ENCODE assay signal across 19 mouse cellular contexts in genomic region chr4:120353784-120354183, GRCm38 (mm10). TPM values are rescaled to one million over a fixed set of nuclear protein-coding genes. Genes with fewer than 3 reads are reported as not detected.
DNase-seq lines count a peak whose midpoint lies in the region; TF ChIP-seq lines count a peak whose summit lies in the region.
"Had no signal": no experiment of that assay in that cellular context is flagged by ENCODE, and none has a peak within 500 bp of the region (broad histone marks: within the 10 kb centered on the region; RNA-seq: fewer than 3 reads in every experiment).

No protein-coding gene starts in this region.

- H3K9ac ChIP-seq in heart, adult 2 months (ENCODE audit: low read depth, low read length) = no peak overlapping the region
- H3K9ac ChIP-seq: forebrain, embryonic 13.5 days; hindbrain, embryonic 12.5 days; hindbrain, embryonic 15.5 days had no signal

- no peak for TF ChIP-seq EP300 in heart, adult 2 months (IDR thresholded peaks at IDR 0.05; ENCODE audit: insufficient read depth, low read depth, low read length)

- no peaks in the 10 kb centered on the region for H3K27me3 ChIP-seq in heart, adult 2 months (ENCODE audit: control insufficient read depth, insufficient read depth, low read length)
- H3K27me3 ChIP-seq: hindbrain, embryonic 12.5 days; hindbrain, embryonic 15.5 days had no signal

- no peak for TF ChIP-seq POLR2A in heart, adult 2 months (IDR thresholded peaks at IDR 0.05; ENCODE audit: insufficient read depth, low read depth, low read length)

- DNase-seq in heart, adult 11 months = peak; percentile 53
- DNase-seq in heart, adult 2 months = no peak
- peak; percentile 52 for DNase-seq in right cerebral cortex, adult 18-20 months
- DNase-seq in right cerebral cortex, postnatal 4 days = no peak
- DNase-seq in right cerebral cortex, postnatal 14 days = peak; percentile 28
- DNase-seq in telencephalon, adult 2 months (ENCODE audit: low read depth, low spot score) = peak; percentile 49
- no peak for DNase-seq in gastrocnemius, postnatal 4 days (ENCODE audit: low spot score in 2 of 2)
- no peak for DNase-seq in lung, postnatal 10 days
- DNase-seq: adrenal gland, adult 8-10 months; adrenal gland, postnatal 25 days; cerebellum, adult 18-20 months; cerebellum, adult 9-10 months; cerebellum, postnatal 14 days; gastrocnemius, adult 2 months; gastrocnemius, postnatal 14 days had no signal

- no peak for TF ChIP-seq CTCF in heart, adult 2 months (IDR thresholded peaks at IDR 0.05)

- intact Hi-C loops in heart, adult 2 months (cut with DNase I) = no loop called here

- H3K4me1 ChIP-seq in heart, adult 2 months (ENCODE audit: control insufficient read depth, insufficient read depth, low read length) = no peaks in the 10 kb centered on the region
- H3K4me1 ChIP-seq: forebrain, embryonic 10.5 days; forebrain, embryonic 13.5 days; hindbrain, embryonic 12.5 days; hindbrain, embryonic 15.5 days had no signal

- no peaks in the 10 kb centered on the region for H3K36me3 ChIP-seq in heart, adult 2 months (ENCODE audit: control insufficient read depth, insufficient read depth, low read length)
- H3K36me3 ChIP-seq: forebrain, embryonic 10.5 days; hindbrain, embryonic 12.5 days; hindbrain, embryonic 15.5 days had no signal

- no peak overlapping the region for H3K4me3 ChIP-seq in heart, adult 2 months
- H3K4me3 ChIP-seq: forebrain, embryonic 10.5 days; forebrain, embryonic 13.5 days; gastrocnemius, adult 2 months; hindbrain, embryonic 12.5 days; hindbrain, embryonic 15.5 days had no signal

- H3K27ac ChIP-seq in heart, adult 2 months = no peak overlapping the region
- H3K27ac ChIP-seq: forebrain, embryonic 10.5 days; forebrain, embryonic 13.5 days; gastrocnemius, adult 2 months; hindbrain, embryonic 12.5 days; hindbrain, embryonic 15.5 days had no signal

- WGBS in heart, adult 2 months = 68% methylated on average over 6 of the region's 6 CpGs

- H3K79me2 ChIP-seq in heart, adult 2 months (replicated peaks; ENCODE audit: control insufficient read depth, insufficient read depth, low read length) = no peaks in the 10 kb centered on the region

RNA-seq across cellular contexts. Expression of gene Scmh1, which starts 51.3 kb away (rescaled TPM):
- 10 to 100 TPM; 53.1 to 67.9 TPM for total RNA-seq in heart, adult 2 months (2021)
- polyA plus RNA-seq in heart, adult 2 months (2012; rRNA removed) = 48.1 and 63.6 TPM in 2 replicates
- total RNA-seq in gastrocnemius, postnatal 4 days (2021) = 10 to 100 TPM; 45.8 to 51.2 TPM

Comparison
In these comparisons a context has a peak if more than half of its experiments do, and no peak if none do; other contexts are left out.
1. DNase-seq: peak in heart, adult 11 months (single experiment), right cerebral cortex, adult 18-20 months (single experiment), right cerebral cortex, postnatal 14 days (single experiment) and telencephalon, adult 2 months (single experiment); none in heart, adult 2 months (0 of 2), right cerebral cortex, postnatal 4 days (single experiment), gastrocnemius, postnatal 4 days (0 of 2) and lung, postnatal 10 days (single experiment).